Mouse (Mus musculus) intestine, postnatal 0 days (tissue): ENCODE data around the gene Cx3cr1. TPM values are rescaled to one million over a fixed set of nuclear protein-coding genes. Genes with fewer than 3 reads are reported as not detected.

Source experiments
- ATAC-seq: fragments of 200-750 bp; cut with Nextera tagmentation; 2 replicates; pipeline ENCODE4 v1.8.0; 2017; ENCODE audit warnings: mild to moderate bottlenecking, moderate TSS enrichment, moderate library complexity
- H3K27ac ChIP-seq: fragments of 300-500 bp; sonication (generic); 2 replicates; pipeline ENCODE4 v1.5.1; 2014; ENCODE audit warnings: mild to moderate bottlenecking, low read depth, low read length, moderate library complexity
- H3K27me3 ChIP-seq: fragments of 300-500 bp; sonication (generic); replicated peaks from 2 replicates; pipeline ENCODE4 v1.6.1; 2014; ENCODE audit warnings: low read length, mixed read lengths; ENCODE audit not compliant: control insufficient read depth, insufficient read depth
- H3K36me3 ChIP-seq: fragments of 300-500 bp; sonication (generic); 2 replicates; pipeline ENCODE4 v1.6.1; 2014; ENCODE audit warnings: mild to moderate bottlenecking, moderate library complexity; ENCODE audit not compliant: control insufficient read depth, insufficient read depth
- H3K4me1 ChIP-seq: fragments of 300-500 bp; sonication (generic); replicated peaks from 2 replicates; pipeline ENCODE4 v1.6.1; 2014; ENCODE audit warnings: antibody characterized with exemption, low read length, mixed read lengths; ENCODE audit not compliant: control insufficient read depth, insufficient read depth
- H3K4me2 ChIP-seq: fragments of 300-500 bp; sonication (generic); replicated peaks from 2 replicates; pipeline ENCODE4 v1.6.1; 2014; ENCODE audit warnings: low read depth, mild to moderate bottlenecking, moderate library complexity
- H3K4me3 ChIP-seq: fragments of 300-500 bp; sonication (generic); 2 replicates; pipeline ENCODE4 v1.5.1; 2014; ENCODE audit warnings: low read depth, low read length
- H3K9ac ChIP-seq: fragments of 300-500 bp; sonication (generic); 2 replicates; pipeline ENCODE4 v1.6.1; 2014; ENCODE audit warnings: mild to moderate bottlenecking, low read depth, low read length
- H3K9me3 ChIP-seq: fragments of 300-500 bp; sonication (generic); 2 replicates; pipeline ENCODE4 v1.6.1; 2016; ENCODE audit warnings: mixed run types; ENCODE audit not compliant: control insufficient read depth
- CTCF ChIP-seq: sonication (generic); IDR thresholded peaks from 2 replicates; pipeline ENCODE4 v1.5.1; 2016; ENCODE audit warnings: low read depth, mild to moderate bottlenecking, control low read depth, antibody characterized with exemption, moderate library complexity
- WGBS: fragments of 180-500 bp; shearing (Covaris S2); extraction: QIAGEN DNeasy Blood & Tissue Kit; methylation state at CpG from one replicate; pipeline ENCODE4 v1.1.7; 2014; 5-methylcytosine and 5-hydroxymethylcytosine counted together
- polyA plus RNA-seq: library from polyadenylated mRNA; unstranded; fragments of >200 nt; fragmentation: Nextera tagmentation; extraction: Ambion mirVana; gene quantifications from 2 replicates; pipeline ENCODE4 v1.2.1, GENCODE M21; 2015

Gene Cx3cr1
- polyA plus RNA-seq, 1 experiment from 2014 or later, result 5.4 TPM

- Histone ChIP-seq H3K27ac (no peak overlapping the region), H3K9me3 (no peaks in the 10 kb centered on the region), H3K27me3 (no peaks in the 10 kb centered on the region), H3K9ac (no peak overlapping the region), H3K4me1 (no peaks in the 10 kb centered on the region), H3K4me2 (no peak overlapping the region), H3K4me3 (no peak overlapping the region), H3K36me3 (no peaks in the 10 kb centered on the region)
- ATAC-seq, result peak; percentile 68
- TF ChIP-seq CTCF, result no peak
- WGBS, result 45% methylated on average over 7 of the region's 7 CpGs
Measured at GRCm38 (mm10) chr9:119994207-119994606, 75.5 kb downstream of the Cx3cr1 start.

- Histone ChIP-seq H3K27ac (no peak overlapping the region), H3K9me3 (no peaks in the 10 kb centered on the region), H3K9ac (no peak overlapping the region), H3K4me3 (no peak overlapping the region), H3K27me3 (no peaks in the 10 kb centered on the region), H3K4me1 (no peaks in the 10 kb centered on the region), H3K4me2 (no peak overlapping the region), H3K36me3 (no peaks in the 10 kb centered on the region)
- 54% methylated on average over 10 of the region's 10 CpGs for WGBS
- ATAC-seq, result no peak
- no peak for TF ChIP-seq CTCF
Measured at GRCm38 (mm10) chr9:119993092-119993844, 76.4 kb downstream of the Cx3cr1 start.

DNA sequence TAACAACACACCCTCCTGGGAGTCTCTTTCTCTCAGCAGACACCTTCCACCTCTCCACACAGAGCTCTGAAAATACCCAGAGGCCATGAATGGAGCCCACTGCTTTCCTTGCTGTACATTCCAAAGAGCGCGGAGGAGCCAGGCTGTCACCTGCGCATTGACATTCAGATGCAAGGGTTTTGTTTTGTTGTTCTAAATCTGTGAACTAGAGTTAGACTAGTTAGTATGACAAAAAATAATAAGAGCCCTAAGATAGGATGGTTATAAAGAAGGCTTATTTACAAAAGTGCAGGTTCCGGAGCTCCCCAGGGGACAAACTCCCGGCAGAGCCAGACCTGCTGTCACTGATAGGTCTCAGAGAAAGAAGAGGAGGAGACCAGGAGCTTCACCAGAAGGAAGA is 78.4 kb downstream of the Cx3cr1 start:
- no peak overlapping the region for H3K27ac ChIP-seq
- no peak overlapping the region for H3K9ac ChIP-seq
- TF ChIP-seq CTCF, result no peak
- no peak overlapping the region for H3K4me3 ChIP-seq
- H3K27me3 ChIP-seq, result no peaks in the 10 kb centered on the region
- H3K4me1 ChIP-seq, result no peaks in the 10 kb centered on the region
- ATAC-seq, result no peak
- H3K4me2 ChIP-seq, result no peak overlapping the region
- no peaks in the 10 kb centered on the region for H3K9me3 ChIP-seq
- H3K36me3 ChIP-seq, result no peaks in the 10 kb centered on the region
- WGBS, result 43% methylated on average over 5 of the region's 5 CpGs

DNA sequence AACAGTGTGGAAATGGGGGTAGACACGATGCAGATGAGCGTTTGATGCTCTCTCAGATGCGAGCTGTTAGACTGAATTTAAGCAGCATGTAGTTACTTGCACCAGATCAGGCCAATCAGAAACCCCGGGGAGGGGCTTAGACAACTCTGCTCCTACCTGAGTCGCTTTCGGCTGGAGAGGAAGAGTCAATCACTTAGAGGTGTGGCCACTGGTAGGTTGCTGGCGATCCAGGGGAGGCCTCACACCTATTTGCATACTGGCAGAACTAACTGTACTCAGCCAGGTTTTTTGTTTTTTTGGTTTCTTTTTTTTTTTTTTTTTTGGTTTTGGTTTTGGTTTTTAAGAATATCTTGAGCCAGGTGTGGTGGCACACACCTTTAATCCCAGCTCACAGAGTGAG is 81.4 kb downstream of the Cx3cr1 start:
- H3K27ac ChIP-seq, result no peak overlapping the region
- H3K4me2 ChIP-seq, result no peak overlapping the region
- no peak overlapping the region for H3K9ac ChIP-seq
- TF ChIP-seq CTCF, result no peak
- no peak overlapping the region for H3K4me3 ChIP-seq
- no peaks in the 10 kb centered on the region for H3K4me1 ChIP-seq
- H3K36me3 ChIP-seq, result no peaks in the 10 kb centered on the region
- no peak for ATAC-seq
- H3K27me3 ChIP-seq, result no peaks in the 10 kb centered on the region
- WGBS, result 54% methylated on average over 7 of the region's 7 CpGs
- H3K9me3 ChIP-seq, result no peaks in the 10 kb centered on the region

DNA sequence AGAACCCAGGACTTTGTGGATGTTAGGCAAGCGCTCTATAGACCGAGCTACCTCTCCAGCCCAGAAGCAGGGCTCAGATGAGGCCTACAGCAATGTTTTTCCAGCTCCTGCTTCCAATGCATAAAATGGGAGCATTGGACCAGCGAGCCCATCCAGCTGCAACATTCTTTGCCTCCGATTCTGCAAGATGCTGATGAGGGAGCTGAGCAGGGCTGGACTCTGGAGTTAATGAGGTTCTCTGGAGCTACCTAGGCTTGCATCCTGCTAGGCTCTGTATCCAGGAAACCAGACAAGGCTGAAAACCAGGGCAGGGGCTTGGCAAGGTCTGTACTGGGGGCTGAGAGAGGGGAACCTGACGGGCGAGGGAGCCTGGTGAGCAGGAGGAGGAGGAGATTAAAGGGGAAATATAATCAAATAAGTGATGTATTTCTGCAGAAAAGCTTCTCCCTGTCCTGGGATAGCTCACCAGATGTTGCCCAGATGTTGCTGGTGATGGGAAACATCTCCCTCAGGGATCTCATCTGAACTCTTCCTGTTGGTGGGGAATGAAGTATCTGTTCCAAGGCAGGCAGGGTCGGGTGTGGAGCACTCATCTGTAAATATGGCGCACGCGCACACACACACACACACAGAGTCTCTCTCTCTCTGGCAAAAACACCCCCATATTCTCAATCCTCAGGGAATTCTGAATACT is 83.7 kb downstream of the Cx3cr1 start:
- no peak for TF ChIP-seq CTCF
- no peaks in the 10 kb centered on the region for H3K9me3 ChIP-seq
- no peaks in the 10 kb centered on the region for H3K27me3 ChIP-seq
- WGBS, result 70% methylated on average over 10 of the region's 10 CpGs
- no peak overlapping the region for H3K4me3 ChIP-seq
- H3K9ac ChIP-seq, result no peak overlapping the region
- H3K4me2 ChIP-seq, result no peak overlapping the region
- no peaks in the 10 kb centered on the region for H3K36me3 ChIP-seq
- no peak overlapping the region for H3K27ac ChIP-seq
- no peak for ATAC-seq
- H3K4me1 ChIP-seq, result peaks cover 10% of the 10 kb centered on the region; the same call in 1 of the 2 replicates

DNA sequence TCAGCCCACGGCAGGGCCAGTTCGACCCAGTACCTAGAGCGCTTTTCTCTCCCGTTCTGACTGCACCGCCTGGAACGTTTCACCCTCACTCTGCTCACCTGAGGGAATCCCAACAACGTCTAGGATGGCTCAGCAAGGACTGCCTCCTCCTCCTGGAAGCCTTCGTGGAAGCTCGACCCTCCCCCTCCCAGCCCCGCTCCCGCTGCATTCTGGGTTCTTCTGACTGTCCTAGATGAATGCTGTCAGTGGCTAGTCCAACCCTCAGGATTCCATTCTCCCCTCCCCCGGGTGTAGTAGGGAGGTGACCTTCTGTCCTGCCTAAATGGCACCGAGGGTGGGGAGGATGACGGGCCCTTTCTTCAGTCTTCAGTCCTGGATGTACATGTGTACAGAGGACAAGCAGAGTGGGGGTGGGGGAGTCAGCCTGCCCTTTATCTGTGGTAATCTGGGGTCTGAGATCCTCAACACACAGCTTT is 85.1 kb downstream of the Cx3cr1 start, which contains the start of gene Csrnp1:
Gene Csrnp1 (minus strand): TSS at position 123 of the 476 bp plus-strand sequence.
- Histone ChIP-seq H3K4me3 (peak within 1 kb of the TSS; percentile 86), H3K27ac (peak within 1 kb of the TSS; percentile 84), H3K4me2 (peak within 1 kb of the TSS; percentile 94), H3K27me3 (no peaks in the 10 kb centered on the region), H3K4me1 (peaks cover 18% of the 10 kb centered on the region), H3K9me3 (no peaks in the 10 kb centered on the region), H3K9ac (peak within 1 kb of the TSS; percentile 88), H3K36me3 (no peaks in the 10 kb centered on the region)
- WGBS, result 18% methylated on average over 14 of the region's 14 CpGs
- TF ChIP-seq CTCF, result no peak
- ATAC-seq, result no peak
